Mouse (Mus musculus): Measurements from ENCODE around the gene Zbtb45. TPM values are rescaled to one million over a fixed set of nuclear protein-coding genes. Genes with fewer than 3 reads are reported as not detected.

The Zbtb45 gene
- polyA plus RNA-seq (2012; rRNA removed) = 34.3 and 36.8 TPM in 2 replicates

GRCm38 (mm10) chr7:13010005-13010908, at the start of gene Zbtb45:
Gene Zbtb45, minus strand, starts transcription at chr7:13010034.
- no peak for DNase-seq (ENCODE audit: extremely low spot score in 1 of 2, low spot score in 1 of 2)

- DNase-seq (ENCODE audit: extremely low spot score in 1 of 2, low spot score in 1 of 2) = no peak
Observed at GRCm38 (mm10) chr7:13059536-13059935, 49.7 kb upstream of the Zbtb45 start.

GRCm38 (mm10) chr7:13056913-13057700, 47.3 kb upstream of the Zbtb45 start:
- no peak for DNase-seq (ENCODE audit: extremely low spot score in 1 of 2, low spot score in 1 of 2)

- peak; percentile 97 for DNase-seq (ENCODE audit: extremely low spot score in 1 of 2, low spot score in 1 of 2)
Observed at GRCm38 (mm10) chr7:13054287-13055010, 44.6 kb upstream of the Zbtb45 start, which contains the start of gene Mzf1. Gene Mzf1, minus strand, starts transcription at chr7:13054764.

- DNase-seq (ENCODE audit: extremely low spot score in 1 of 2, low spot score in 1 of 2) = no peak
Observed at GRCm38 (mm10) chr7:13053961-13054286, 44.1 kb upstream of the Zbtb45 start.

- no peak for DNase-seq (ENCODE audit: extremely low spot score in 1 of 2, low spot score in 1 of 2)
Observed at GRCm38 (mm10) chr7:13053501-13053900, 43.7 kb upstream of the Zbtb45 start.

- no peak for DNase-seq (ENCODE audit: extremely low spot score in 1 of 2, low spot score in 1 of 2)
Observed at GRCm38 (mm10) chr7:13053001-13053400, 43.2 kb upstream of the Zbtb45 start.

- DNase-seq (ENCODE audit: extremely low spot score in 1 of 2, low spot score in 1 of 2) = peak in 1 of 2 experiments; percentile 7
Observed at GRCm38 (mm10) chr7:13046084-13046483, 36.2 kb upstream of the Zbtb45 start.

- no peak for DNase-seq (ENCODE audit: extremely low spot score in 1 of 2, low spot score in 1 of 2)
Observed at GRCm38 (mm10) chr7:13044254-13044625, 34.4 kb upstream of the Zbtb45 start.

GRCm38 (mm10) chr7:13043445-13044253, 33.8 kb upstream of the Zbtb45 start:
- no peak for DNase-seq (ENCODE audit: extremely low spot score in 1 of 2, low spot score in 1 of 2)

- no peak for DNase-seq (ENCODE audit: extremely low spot score in 1 of 2, low spot score in 1 of 2)
Observed at GRCm38 (mm10) chr7:13043120-13043444, 33.2 kb upstream of the Zbtb45 start.

- no peak for DNase-seq (ENCODE audit: extremely low spot score in 1 of 2, low spot score in 1 of 2)
Observed at GRCm38 (mm10) chr7:13042511-13042910, 32.7 kb upstream of the Zbtb45 start.

- no peak for DNase-seq (ENCODE audit: extremely low spot score in 1 of 2, low spot score in 1 of 2)
Observed at GRCm38 (mm10) chr7:13041256-13041655, 31.4 kb upstream of the Zbtb45 start.

- no peak for DNase-seq (ENCODE audit: extremely low spot score in 1 of 2, low spot score in 1 of 2)
Observed at GRCm38 (mm10) chr7:13039181-13039580, 29.3 kb upstream of the Zbtb45 start.

GRCm38 (mm10) chr7:13038621-13039169, 28.9 kb upstream of the Zbtb45 start:
- DNase-seq (ENCODE audit: extremely low spot score in 1 of 2, low spot score in 1 of 2) = peak in 1 of 2 experiments; percentile 38

GRCm38 (mm10) chr7:13037901-13038555, 28.2 kb upstream of the Zbtb45 start, which contains the start of gene Ube2m:
Gene Ube2m, minus strand, starts transcription at chr7:13038275.
- DNase-seq (ENCODE audit: extremely low spot score in 1 of 2, low spot score in 1 of 2) = peak; percentile 98 to 100

- DNase-seq (ENCODE audit: extremely low spot score in 1 of 2, low spot score in 1 of 2) = no peak
Observed at GRCm38 (mm10) chr7:13037366-13037765, 27.5 kb upstream of the Zbtb45 start.

GRCm38 (mm10) chr7:13036806-13037205, 27.0 kb upstream of the Zbtb45 start:
- no peak for DNase-seq (ENCODE audit: extremely low spot score in 1 of 2, low spot score in 1 of 2)

- DNase-seq (ENCODE audit: extremely low spot score in 1 of 2, low spot score in 1 of 2) = no peak
Observed at GRCm38 (mm10) chr7:13035211-13035855, 25.5 kb upstream of the Zbtb45 start.

All from frontal cortex, adult 2 months (tissue).